Mouse (Mus musculus) hindbrain, embryonic 14.5 days (tissue): ENCODE measurements around the gene Fam163a. TPM values are rescaled to one million over a fixed set of nuclear protein-coding genes. Genes with fewer than 3 reads are reported as not detected.

Experiments
- ATAC-seq: fragments of 200-750 bp; cut with Nextera tagmentation; 2 replicates; pipeline ENCODE4 v1.8.0; 2017; ENCODE audit warnings: moderate number of reproducible peaks, mild to moderate bottlenecking, moderate TSS enrichment, moderate library complexity; ENCODE audit not compliant: low FRiP score
- DNase-seq: peaks from one replicate; pipeline ENCODE4 v3.0.0-alpha.2; 2015; ENCODE audit warnings: low spot score
- H3K27ac ChIP-seq: fragments of 300-500 bp; sonication (generic); 2 replicates; pipeline ENCODE4 v1.5.1; 2014; ENCODE audit warnings: mild to moderate bottlenecking, moderate library complexity
- H3K27me3 ChIP-seq: fragments of 300-500 bp; sonication (generic); 2 replicates; pipeline ENCODE4 v1.6.1; 2014; ENCODE audit warnings: mild to moderate bottlenecking, low read length, mixed read lengths; ENCODE audit not compliant: control insufficient read depth, insufficient read depth
- H3K36me3 ChIP-seq: fragments of 300-500 bp; sonication (generic); replicated peaks from 2 replicates; pipeline ENCODE4 v1.6.1; 2014; ENCODE audit not compliant: control insufficient read depth, insufficient read depth
- H3K4me1 ChIP-seq: fragments of 300-500 bp; sonication (generic); replicated peaks from 2 replicates; pipeline ENCODE4 v1.6.1; 2014; ENCODE audit warnings: antibody characterized with exemption, low read length, mixed read lengths; ENCODE audit not compliant: control insufficient read depth, insufficient read depth
- H3K4me2 ChIP-seq: fragments of 300-500 bp; sonication (generic); replicated peaks from 2 replicates; pipeline ENCODE4 v1.6.1; 2014; ENCODE audit warnings: mild to moderate bottlenecking, moderate library complexity
- H3K4me3 ChIP-seq: fragments of 300-500 bp; sonication (generic); replicated peaks from 2 replicates; pipeline ENCODE4 v1.5.1; 2014; ENCODE audit warnings: mild to moderate bottlenecking, low read length
- H3K9ac ChIP-seq: fragments of 300-500 bp; sonication (generic); 2 replicates; pipeline ENCODE4 v1.6.1; 2014
- H3K9me3 ChIP-seq: fragments of 300-500 bp; sonication (generic); 2 replicates; pipeline ENCODE4 v1.6.1; 2016; ENCODE audit warnings: low read length; ENCODE audit not compliant: control insufficient read depth
- WGBS: fragments of 180-500 bp; shearing (Covaris S2); extraction: QIAGEN DNeasy Blood & Tissue Kit; methylation state at CpG from one replicate; pipeline ENCODE4 v1.1.7; 2014; 5-methylcytosine and 5-hydroxymethylcytosine counted together
- polyA plus RNA-seq: library from polyadenylated mRNA; unstranded; fragments of >200 nt; fragmentation: Nextera tagmentation; extraction: Ambion mirVana; gene quantifications from 2 replicates; pipeline ENCODE4 v1.2.1, GENCODE M21; 2014

The Fam163a gene
- polyA plus RNA-seq, 1 experiment from 2014 or later: 3.4 TPM

- Histone ChIP-seq H3K4me1 (peaks cover 14% of the 10 kb centered on the region), H3K4me2 (no peak overlapping the region), H3K27ac (no peak overlapping the region), H3K9me3 (no peaks in the 10 kb centered on the region), H3K36me3 (no peaks in the 10 kb centered on the region), H3K9ac (no peak overlapping the region), H3K27me3 (no peaks in the 10 kb centered on the region), H3K4me3 (no peak overlapping the region)
- DNase-seq: no peak
- WGBS: 59% methylated on average over 5 of the region's 5 CpGs
- no peak for ATAC-seq
Measured at GRCm38 (mm10) chr1:156226903-156227302, 22.1 kb upstream of the Fam163a start.

GRCm38 (mm10) chr1:156222205-156223000, 17.6 kb upstream of the Fam163a start:
- no peak overlapping the region for H3K4me2 ChIP-seq
- ATAC-seq (peak; percentile 55), DNase-seq (no peak)
- H3K4me1 ChIP-seq: peaks cover 10% of the 10 kb centered on the region
- H3K27me3 ChIP-seq: no peaks in the 10 kb centered on the region
- H3K27ac ChIP-seq: peak overlapping the region; percentile 26; the same call in 1 of the 2 replicates
- no peaks in the 10 kb centered on the region for H3K36me3 ChIP-seq
- no peak overlapping the region for H3K4me3 ChIP-seq
- 36% methylated on average over 13 of the region's 13 CpGs for WGBS
- H3K9ac ChIP-seq: no peak overlapping the region
- no peaks in the 10 kb centered on the region for H3K9me3 ChIP-seq

- Histone ChIP-seq H3K27ac (no peak overlapping the region), H3K36me3 (no peaks in the 10 kb centered on the region), H3K4me1 (peaks cover 10% of the 10 kb centered on the region), H3K9me3 (no peaks in the 10 kb centered on the region), H3K4me2 (no peak overlapping the region), H3K27me3 (no peaks in the 10 kb centered on the region), H3K9ac (no peak overlapping the region), H3K4me3 (no peak overlapping the region)
- 31% methylated on average over 2 of the region's 2 CpGs for WGBS
- DNase-seq (no peak), ATAC-seq (no peak)
Measured at GRCm38 (mm10) chr1:156221327-156221726, 16.5 kb upstream of the Fam163a start.

- no peak overlapping the region for H3K4me3 ChIP-seq
- no peak overlapping the region for H3K9ac ChIP-seq
- H3K27me3 ChIP-seq: no peaks in the 10 kb centered on the region
- H3K4me1 ChIP-seq: peaks cover 10% of the 10 kb centered on the region
- DNase-seq (no peak), ATAC-seq (no peak)
- H3K9me3 ChIP-seq: no peaks in the 10 kb centered on the region
- no peaks in the 10 kb centered on the region for H3K36me3 ChIP-seq
- no peak overlapping the region for H3K27ac ChIP-seq
- WGBS: 87% methylated on average over 2 of the region's 2 CpGs
- no peak overlapping the region for H3K4me2 ChIP-seq
Measured at GRCm38 (mm10) chr1:156218573-156218972, 13.7 kb upstream of the Fam163a start.

GRCm38 (mm10) chr1:156217941-156218340, 13.1 kb upstream of the Fam163a start:
- 78% methylated on average over 8 of the region's 8 CpGs for WGBS
- Histone ChIP-seq H3K9ac (no peak overlapping the region), H3K4me3 (no peak overlapping the region), H3K27me3 (no peaks in the 10 kb centered on the region), H3K27ac (no peak overlapping the region), H3K4me2 (no peak overlapping the region), H3K36me3 (no peaks in the 10 kb centered on the region), H3K4me1 (peaks cover 10% of the 10 kb centered on the region), H3K9me3 (no peaks in the 10 kb centered on the region)
- ATAC-seq (no peak), DNase-seq (no peak)

- no peaks in the 10 kb centered on the region for H3K27me3 ChIP-seq
- peaks cover 8% of the 10 kb centered on the region for H3K4me1 ChIP-seq
- H3K9me3 ChIP-seq: no peaks in the 10 kb centered on the region
- H3K36me3 ChIP-seq: no peaks in the 10 kb centered on the region
- no peak overlapping the region for H3K27ac ChIP-seq
- no peak for ATAC-seq
- no peak overlapping the region for H3K9ac ChIP-seq
- no peak overlapping the region for H3K4me2 ChIP-seq
- no peak overlapping the region for H3K4me3 ChIP-seq
- 59% methylated on average over 3 of the region's 3 CpGs for WGBS
- DNase-seq: no peak
Measured at GRCm38 (mm10) chr1:156217393-156217792, 12.6 kb upstream of the Fam163a start.

GRCm38 (mm10) chr1:156216249-156216648, 11.4 kb upstream of the Fam163a start:
- ATAC-seq (no peak), DNase-seq (no peak)
- H3K27ac ChIP-seq: no peak overlapping the region
- H3K4me1 ChIP-seq: no peaks in the 10 kb centered on the region; the same call in 1 of the 2 replicates
- H3K4me2 ChIP-seq: no peak overlapping the region
- WGBS: 41% methylated on average over 4 of the region's 4 CpGs
- H3K27me3 ChIP-seq: no peaks in the 10 kb centered on the region
- no peak overlapping the region for H3K4me3 ChIP-seq
- H3K9ac ChIP-seq: no peak overlapping the region
- no peaks in the 10 kb centered on the region for H3K36me3 ChIP-seq
- no peaks in the 10 kb centered on the region for H3K9me3 ChIP-seq

GRCm38 (mm10) chr1:156214651-156215050, 9.8 kb upstream of the Fam163a start:
- H3K36me3 ChIP-seq: no peaks in the 10 kb centered on the region
- no peaks in the 10 kb centered on the region; the same call in 1 of the 2 replicates for H3K4me1 ChIP-seq
- no peak overlapping the region for H3K27ac ChIP-seq
- H3K9me3 ChIP-seq: no peaks in the 10 kb centered on the region
- 90% methylated on average over 8 of the region's 8 CpGs for WGBS
- no peak overlapping the region for H3K4me2 ChIP-seq
- H3K27me3 ChIP-seq: no peaks in the 10 kb centered on the region
- DNase-seq (no peak), ATAC-seq (no peak)
- H3K4me3 ChIP-seq: no peak overlapping the region
- H3K9ac ChIP-seq: no peak overlapping the region

- no peaks in the 10 kb centered on the region for H3K9me3 ChIP-seq
- no peak overlapping the region for H3K27ac ChIP-seq
- no peak for DNase-seq
- H3K36me3 ChIP-seq: no peaks in the 10 kb centered on the region
- no peak overlapping the region for H3K4me2 ChIP-seq
- ATAC-seq: no peak
- no peak overlapping the region for H3K4me3 ChIP-seq
- no peaks in the 10 kb centered on the region; the same call in 1 of the 2 replicates for H3K4me1 ChIP-seq
- no peaks in the 10 kb centered on the region for H3K27me3 ChIP-seq
- H3K9ac ChIP-seq: no peak overlapping the region
- WGBS: 90% methylated on average over 5 of the region's 5 CpGs
Measured at GRCm38 (mm10) chr1:156212923-156213322, 8.1 kb upstream of the Fam163a start.
